Mouse (Mus musculus): ENCODE data around the gene Htr3a.

GRCm38 (mm10) chr9:48916011-48916788 lies 5.3 kb upstream of the Htr3a start:
- TF ChIP-seq CTCF (IDR thresholded peaks at IDR 0.05 in 2 of 3, conservative IDR thresholded peaks at IDR 0.05 in 1 of 3; ENCODE audit: control insufficient read depth in 1 of 3, insufficient read depth in 1 of 3, low read depth in 2 of 3, low read length in 3 of 3, poor library complexity in 1 of 3, severe bottlenecking in 1 of 3) (no peak), MXI1 (IDR thresholded peaks at IDR 0.05; ENCODE audit: low read depth, low read length) (no peak), POLR2A (IDR thresholded peaks at IDR 0.05; ENCODE audit: control insufficient read depth in 1 of 2, insufficient read depth in 1 of 2, low read depth in 1 of 2, low read length in 2 of 2, poor library complexity in 1 of 2) (no peak), TCF12 (IDR thresholded peaks at IDR 0.05; ENCODE audit: low read depth, low read length) (no peak), RAD21 (IDR thresholded peaks at IDR 0.05; ENCODE audit: low read depth, low read length) (no peak), JUND (IDR thresholded peaks at IDR 0.05; ENCODE audit: low read depth, low read length) (no peak), ETS1 (IDR thresholded peaks at IDR 0.05; ENCODE audit: low read depth, low read length) (no peak), ZMIZ1 (IDR thresholded peaks at IDR 0.05; ENCODE audit: low read depth, low read length) (no peak), ELF1 (IDR thresholded peaks at IDR 0.05; ENCODE audit: low read depth, low read length) (no peak), MAFK (IDR thresholded peaks at IDR 0.05; ENCODE audit: borderline replicate concordance, low read depth, low read length) (no peak), NRF1 (IDR thresholded peaks at IDR 0.05; ENCODE audit: insufficient read depth, low read depth, low read length, poor library complexity, severe bottlenecking) (no peak), ZC3H11A (IDR thresholded peaks at IDR 0.05; ENCODE audit: low read depth, low read length) (no peak)
